Mouse (Mus musculus): ENCODE measurements at regions not wholly inside any gene's neighbourhood (a gene's known extent, or its start where the extent isn't known, plus 50 kb on each side); places are given as distances from the start of the nearest gene placed in this dataset.

DNA sequence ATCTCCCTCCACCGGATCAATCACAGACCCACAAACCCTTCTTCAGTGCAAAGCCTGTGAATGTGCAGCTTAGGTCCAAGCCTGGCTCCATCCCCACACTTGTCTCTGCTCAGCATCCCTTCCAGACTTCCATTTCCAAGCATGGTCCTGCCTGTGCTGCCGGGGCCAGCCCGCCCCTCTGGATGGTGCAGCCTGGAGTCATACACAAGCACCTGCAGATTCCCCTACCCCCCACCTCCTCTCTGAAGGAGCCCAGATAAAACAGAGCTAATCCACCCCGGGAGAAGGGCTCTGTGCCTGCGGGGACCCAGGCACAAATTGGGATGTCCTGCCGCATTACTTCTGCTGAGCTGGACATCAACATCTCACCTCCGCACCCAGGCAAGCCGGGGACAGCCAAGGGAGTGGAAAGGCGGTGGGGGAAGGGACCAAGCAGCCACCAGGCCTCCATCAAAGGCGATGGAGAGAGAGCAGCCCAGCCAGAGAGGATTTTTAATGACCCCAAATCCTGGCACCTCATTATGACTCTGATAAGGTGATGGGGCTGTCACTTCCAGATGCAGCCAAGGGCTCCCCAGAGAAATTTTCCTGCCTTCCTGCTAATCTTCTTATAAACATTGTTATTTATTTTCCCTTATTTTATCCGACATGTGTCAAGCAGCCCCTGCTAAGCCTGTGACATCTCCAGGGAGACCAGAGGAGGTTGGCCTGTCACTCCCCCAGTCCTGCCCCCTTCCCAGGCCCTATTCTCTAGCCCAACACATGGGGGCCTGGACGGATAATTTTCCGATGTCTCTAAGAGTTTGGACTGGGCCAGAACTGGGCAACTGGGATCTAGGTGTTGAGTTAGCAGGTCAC lies 105.5 kb upstream of the Unc5b start:
- TF ChIP-seq SIN3A (IDR thresholded peaks at IDR 0.05; ENCODE audit: low read length) = no peak
- no peak for TF ChIP-seq TCF12 (IDR thresholded peaks at IDR 0.05; ENCODE audit: low read depth, low read length)
- TF ChIP-seq CTCF (conservative IDR thresholded peaks at IDR 0.05 in 1 of 2, IDR thresholded peaks at IDR 0.05 in 1 of 2; ENCODE audit: low read depth in 2 of 2, low read length in 2 of 2) = no peak
- no peak for TF ChIP-seq UBTF (IDR thresholded peaks at IDR 0.05; ENCODE audit: low read depth, low read length)
- TF ChIP-seq EP300 (IDR thresholded peaks at IDR 0.05; ENCODE audit: low read length) = no peak
- TF ChIP-seq MEF2A (IDR thresholded peaks at IDR 0.05; ENCODE audit: borderline replicate concordance, low read depth, low read length) = no peak
- no peak for TF ChIP-seq MAZ (IDR thresholded peaks at IDR 0.05; ENCODE audit: low read depth, low read length)
- no peak for TF ChIP-seq MAX (IDR thresholded peaks at IDR 0.05; ENCODE audit: low read length)
- no peak for TF ChIP-seq USF2 (conservative IDR thresholded peaks at IDR 0.05; ENCODE audit: low read depth, low read length)
- no peak for TF ChIP-seq POLR2A (IDR thresholded peaks at IDR 0.05; ENCODE audit: low read depth, low read length)

All from CH12.LX (cell line).